Mouse (Mus musculus): ENCODE measurements around the gene Klhl20. TPM values are rescaled to one million over a fixed set of nuclear protein-coding genes. Genes with fewer than 3 reads are reported as not detected.

Gene Klhl20
- polyA plus RNA-seq (2011; ENCODE audit: insufficient read depth, insufficient read length, low read depth, missing spikeins), result 16.3 and 17.1 TPM in 2 replicates

- Histone ChIP-seq H3K9ac (ENCODE audit: low read depth, poor library complexity, severe bottlenecking) (peak within 1 kb of the TSS; percentile 77), H3K4me3 (ENCODE audit: low read depth, low read length) (peak within 1 kb of the TSS; percentile 94), H3K36me3 (ENCODE audit: control insufficient read depth, insufficient read depth, low read length, poor library complexity, severe bottlenecking) (no peaks in the 10 kb centered on the region), H3K9me3 (replicated peaks; ENCODE audit: control insufficient read depth, insufficient read depth, low read length, poor library complexity, severe bottlenecking) (no peaks in the 10 kb centered on the region), H3K27me3 (ENCODE audit: control insufficient read depth, insufficient read depth, low read length, poor library complexity, severe bottlenecking) (no peaks in the 10 kb centered on the region), H3K27ac (ENCODE audit: insufficient read depth, low read length) (0 out of 2 replicates have a peak within 1 kb of the TSS, but pooled peaks have one; percentile 42), H3K4me1 (ENCODE audit: control insufficient read depth, insufficient read depth, low read length) (no peaks in the 10 kb centered on the region)
- 0 out of 2 replicates have a peak, but pooled peaks have one; percentile 65 for TF ChIP-seq EP300 (IDR thresholded peaks at IDR 0.05; ENCODE audit: insufficient read depth, low read depth, low read length)
- TF ChIP-seq POLR2A (IDR thresholded peaks at IDR 0.05; ENCODE audit: insufficient read depth, low read length), result peak; percentile 86
- no peak for TF ChIP-seq CTCF (IDR thresholded peaks at IDR 0.05; ENCODE audit: low read depth, low read length)
Measured at GRCm38 (mm10) chr1:161130726-161131664, at the start of gene Klhl20. TSS of gene Klhl20 (minus strand) at chr1:161131511.

- H3K27ac ChIP-seq (ENCODE audit: insufficient read depth, low read length), result no peak overlapping the region
- peak overlapping the region; percentile 38; the same call in 1 of the 2 replicates for H3K4me3 ChIP-seq (ENCODE audit: low read depth, low read length)
- H3K36me3 ChIP-seq (ENCODE audit: control insufficient read depth, insufficient read depth, low read length, poor library complexity, severe bottlenecking), result no peaks in the 10 kb centered on the region
- H3K27me3 ChIP-seq (ENCODE audit: control insufficient read depth, insufficient read depth, low read length, poor library complexity, severe bottlenecking), result no peaks in the 10 kb centered on the region
- no peak overlapping the region for H3K9ac ChIP-seq (ENCODE audit: low read depth, poor library complexity, severe bottlenecking)
- no peaks in the 10 kb centered on the region for H3K4me1 ChIP-seq (ENCODE audit: control insufficient read depth, insufficient read depth, low read length)
- H3K9me3 ChIP-seq (replicated peaks; ENCODE audit: control insufficient read depth, insufficient read depth, low read length, poor library complexity, severe bottlenecking), result peaks cover 8% of the 10 kb centered on the region
- TF ChIP-seq POLR2A (IDR thresholded peaks at IDR 0.05; ENCODE audit: insufficient read depth, low read length), result no peak
- peak; percentile 78 for TF ChIP-seq CTCF (IDR thresholded peaks at IDR 0.05; ENCODE audit: low read depth, low read length)
- no peak for TF ChIP-seq EP300 (IDR thresholded peaks at IDR 0.05; ENCODE audit: insufficient read depth, low read depth, low read length)
Measured at GRCm38 (mm10) chr1:161180674-161181073, 49.4 kb upstream of the Klhl20 start.

GRCm38 (mm10) chr1:161170651-161171050, 39.3 kb upstream of the Klhl20 start:
- Histone ChIP-seq H3K9me3 (replicated peaks; ENCODE audit: control insufficient read depth, insufficient read depth, low read length, poor library complexity, severe bottlenecking) (no peaks in the 10 kb centered on the region), H3K9ac (ENCODE audit: low read depth, poor library complexity, severe bottlenecking) (peak overlapping the region; percentile 34; the same call in 1 of the 2 replicates), H3K4me1 (ENCODE audit: control insufficient read depth, insufficient read depth, low read length) (no peaks in the 10 kb centered on the region), H3K36me3 (ENCODE audit: control insufficient read depth, insufficient read depth, low read length, poor library complexity, severe bottlenecking) (no peaks in the 10 kb centered on the region), H3K4me3 (ENCODE audit: low read depth, low read length) (peak overlapping the region; percentile 59), H3K27me3 (ENCODE audit: control insufficient read depth, insufficient read depth, low read length, poor library complexity, severe bottlenecking) (no peaks in the 10 kb centered on the region), H3K27ac (ENCODE audit: insufficient read depth, low read length) (no peak overlapping the region)
- TF ChIP-seq POLR2A (IDR thresholded peaks at IDR 0.05; ENCODE audit: insufficient read depth, low read length), result no peak
- 0 out of 2 replicates have a peak, but pooled peaks have one; percentile 6 for TF ChIP-seq EP300 (IDR thresholded peaks at IDR 0.05; ENCODE audit: insufficient read depth, low read depth, low read length)
- TF ChIP-seq CTCF (IDR thresholded peaks at IDR 0.05; ENCODE audit: low read depth, low read length), result peak; percentile 68

- Histone ChIP-seq H3K9me3 (replicated peaks; ENCODE audit: control insufficient read depth, insufficient read depth, low read length, poor library complexity, severe bottlenecking) (peaks cover 5% of the 10 kb centered on the region), H3K36me3 (ENCODE audit: control insufficient read depth, insufficient read depth, low read length, poor library complexity, severe bottlenecking) (no peaks in the 10 kb centered on the region), H3K4me3 (ENCODE audit: low read depth, low read length) (no peak overlapping the region), H3K9ac (ENCODE audit: low read depth, poor library complexity, severe bottlenecking) (no peak overlapping the region), H3K27ac (ENCODE audit: insufficient read depth, low read length) (peak overlapping the region; percentile 49; the same call in 1 of the 2 replicates), H3K4me1 (ENCODE audit: control insufficient read depth, insufficient read depth, low read length) (peaks cover 2% of the 10 kb centered on the region), H3K27me3 (ENCODE audit: control insufficient read depth, insufficient read depth, low read length, poor library complexity, severe bottlenecking) (no peaks in the 10 kb centered on the region)
- TF ChIP-seq CTCF (IDR thresholded peaks at IDR 0.05; ENCODE audit: low read depth, low read length) (no peak), EP300 (IDR thresholded peaks at IDR 0.05; ENCODE audit: insufficient read depth, low read depth, low read length) (peak; percentile 89)
Measured at GRCm38 (mm10) chr1:161160266-161160665, 29.0 kb upstream of the Klhl20 start.

- Histone ChIP-seq H3K27me3 (ENCODE audit: control insufficient read depth, insufficient read depth, low read length, poor library complexity, severe bottlenecking) (no peaks in the 10 kb centered on the region), H3K4me3 (ENCODE audit: low read depth, low read length) (no peak within 1 kb of the TSS), H3K27ac (ENCODE audit: insufficient read depth, low read length) (peak within 1 kb of the TSS; percentile 49; the same call in 1 of the 2 replicates), H3K9me3 (replicated peaks; ENCODE audit: control insufficient read depth, insufficient read depth, low read length, poor library complexity, severe bottlenecking) (peaks cover 5% of the 10 kb centered on the region), H3K36me3 (ENCODE audit: control insufficient read depth, insufficient read depth, low read length, poor library complexity, severe bottlenecking) (no peaks in the 10 kb centered on the region), H3K4me1 (ENCODE audit: control insufficient read depth, insufficient read depth, low read length) (peaks cover 2% of the 10 kb centered on the region), H3K9ac (ENCODE audit: low read depth, poor library complexity, severe bottlenecking) (no peak within 1 kb of the TSS)
- no peak for TF ChIP-seq POLR2A (IDR thresholded peaks at IDR 0.05; ENCODE audit: insufficient read depth, low read length)
Measured at GRCm38 (mm10) chr1:161159214-161159613, 27.9 kb upstream of the Klhl20 start, which contains the start of gene Tex50. TSS of gene Tex50 (minus strand) at chr1:161159314.

GRCm38 (mm10) chr1:161156546-161156945, 25.2 kb upstream of the Klhl20 start:
- Histone ChIP-seq H3K4me3 (ENCODE audit: low read depth, low read length) (no peak overlapping the region), H3K36me3 (ENCODE audit: control insufficient read depth, insufficient read depth, low read length, poor library complexity, severe bottlenecking) (no peaks in the 10 kb centered on the region), H3K9ac (ENCODE audit: low read depth, poor library complexity, severe bottlenecking) (no peak overlapping the region), H3K27ac (ENCODE audit: insufficient read depth, low read length) (no peak overlapping the region), H3K27me3 (ENCODE audit: control insufficient read depth, insufficient read depth, low read length, poor library complexity, severe bottlenecking) (no peaks in the 10 kb centered on the region), H3K4me1 (ENCODE audit: control insufficient read depth, insufficient read depth, low read length) (peaks cover 2% of the 10 kb centered on the region), H3K9me3 (replicated peaks; ENCODE audit: control insufficient read depth, insufficient read depth, low read length, poor library complexity, severe bottlenecking) (no peaks in the 10 kb centered on the region)
- TF ChIP-seq CTCF (IDR thresholded peaks at IDR 0.05; ENCODE audit: low read depth, low read length) (no peak), POLR2A (IDR thresholded peaks at IDR 0.05; ENCODE audit: insufficient read depth, low read length) (no peak), EP300 (IDR thresholded peaks at IDR 0.05; ENCODE audit: insufficient read depth, low read depth, low read length) (no peak)

All from ES-Bruce4 (cell line).